Mouse (Mus musculus) gastrocnemius, postnatal 10 days (tissue): ENCODE measurements around the gene 4632433K11Rik. TPM values are rescaled to one million over a fixed set of nuclear protein-coding genes. Genes with fewer than 3 reads are reported as not detected.

Experiments
- DNase-seq: peaks from one replicate; pipeline ENCODE4 v3.0.0; 2021; ENCODE audit warnings: mixed read lengths
- total RNA-seq, 2 experiments: library from RNA; stranded (reverse); gene quantifications; 2 replicates each; pipeline ENCODE4 v1.2.3; 2021

Gene 4632433K11Rik
- total RNA-seq, 2 experiments from 2014 or later: 0.49 TPM; not detected in 1

DNA sequence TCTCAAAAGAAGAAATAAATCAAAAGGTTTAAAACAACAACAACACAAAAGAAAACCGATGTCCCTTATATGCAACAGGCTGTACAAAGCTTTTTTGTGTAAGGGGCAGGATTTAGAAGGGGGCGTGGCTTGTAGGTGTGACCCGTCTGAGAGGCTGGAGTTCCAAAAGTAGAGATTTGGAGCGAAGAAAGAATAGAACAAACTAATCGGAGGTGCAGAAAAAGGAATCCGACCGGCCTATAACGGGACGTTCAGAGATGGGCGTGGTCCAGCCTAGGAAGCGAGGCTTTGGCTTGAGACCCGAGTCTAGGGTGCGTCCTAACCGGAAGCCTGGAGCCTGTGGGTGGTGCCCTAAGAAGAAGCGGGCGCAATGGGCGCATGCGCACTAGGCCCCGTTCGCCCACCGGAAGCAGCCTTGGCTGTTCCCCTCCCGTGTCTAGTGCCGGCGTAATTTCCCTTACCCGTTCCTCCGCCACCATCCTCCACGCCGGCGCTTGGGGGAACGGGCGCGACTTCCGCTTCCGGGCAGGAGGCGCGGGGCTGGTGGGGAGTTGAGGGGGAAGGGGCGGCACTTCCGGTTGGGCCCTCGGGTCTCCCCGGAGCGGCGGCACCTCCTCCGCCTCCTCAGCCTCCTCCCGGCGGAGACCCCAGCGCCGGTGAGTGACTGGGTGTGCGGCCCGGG is 13.8 kb upstream of the 4632433K11Rik start, which contains the start of the genes Zfp865 and Ccdc106:
Zfp865 (plus strand) TSS at position 377 of the 682 bp plus-strand sequence.
Ccdc106 (plus strand) TSS at position 554 of the 682 bp plus-strand sequence.
- peak; percentile 99 for DNase-seq

DNA sequence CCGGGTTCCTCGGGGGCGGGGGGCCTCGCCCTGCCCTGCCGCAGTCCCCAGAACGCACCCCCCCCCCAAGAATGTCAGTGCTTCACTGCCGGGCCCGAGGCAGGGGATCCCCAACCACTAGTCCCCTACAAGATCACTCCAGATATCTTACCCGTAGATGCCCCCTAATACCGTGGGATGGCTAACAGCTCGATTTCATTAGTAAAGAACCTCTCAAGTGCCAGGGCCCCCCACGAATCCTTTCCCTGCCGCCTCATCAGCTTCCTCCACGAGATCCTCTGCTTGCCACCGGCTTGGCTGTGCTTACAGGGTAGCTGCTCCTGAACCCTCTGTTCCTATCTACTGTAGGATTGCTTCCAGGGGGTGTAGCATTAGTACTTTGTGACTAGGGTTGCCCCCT is 13.2 kb upstream of the 4632433K11Rik start:
- DNase-seq: no peak

DNA sequence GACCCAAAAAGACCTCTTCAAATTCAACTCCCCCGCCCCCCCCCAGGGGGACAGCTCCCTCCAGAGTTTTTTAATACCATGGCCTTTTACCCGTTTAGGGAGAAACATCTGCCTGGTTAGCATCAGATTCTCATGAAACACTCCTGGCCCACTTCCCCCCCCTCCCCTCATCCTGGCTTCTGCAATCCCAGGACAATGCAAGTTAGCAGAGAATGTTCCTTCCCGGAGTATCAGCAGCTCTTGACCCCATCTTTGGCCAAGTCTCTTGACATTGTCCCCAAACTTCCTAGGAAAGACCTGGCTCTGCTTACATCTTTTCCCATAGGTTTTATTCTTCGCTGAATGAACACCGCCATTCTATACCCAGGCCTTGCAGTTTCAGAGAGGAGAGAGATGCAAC is 12.7 kb upstream of the 4632433K11Rik start:
- no peak for DNase-seq

DNA sequence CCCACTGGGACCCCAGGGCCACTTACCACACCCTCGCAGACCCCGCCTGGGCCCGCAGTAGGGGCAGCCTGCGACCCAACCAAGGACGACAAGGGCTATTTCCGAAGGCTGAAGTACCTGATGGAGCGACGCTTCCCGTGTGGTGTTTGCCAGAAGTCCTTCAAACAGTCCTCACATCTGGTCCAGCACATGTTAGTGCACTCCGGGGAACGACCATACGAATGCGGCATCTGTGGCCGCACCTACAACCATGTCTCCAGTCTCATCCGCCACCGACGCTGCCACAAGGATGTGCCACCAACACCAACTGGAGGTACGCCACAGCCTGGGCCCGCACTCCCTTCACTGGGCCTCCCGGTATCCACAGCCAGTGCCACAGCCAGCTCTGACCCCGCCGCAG is 4.4 kb upstream of the 4632433K11Rik start:
- DNase-seq: no peak

DNA sequence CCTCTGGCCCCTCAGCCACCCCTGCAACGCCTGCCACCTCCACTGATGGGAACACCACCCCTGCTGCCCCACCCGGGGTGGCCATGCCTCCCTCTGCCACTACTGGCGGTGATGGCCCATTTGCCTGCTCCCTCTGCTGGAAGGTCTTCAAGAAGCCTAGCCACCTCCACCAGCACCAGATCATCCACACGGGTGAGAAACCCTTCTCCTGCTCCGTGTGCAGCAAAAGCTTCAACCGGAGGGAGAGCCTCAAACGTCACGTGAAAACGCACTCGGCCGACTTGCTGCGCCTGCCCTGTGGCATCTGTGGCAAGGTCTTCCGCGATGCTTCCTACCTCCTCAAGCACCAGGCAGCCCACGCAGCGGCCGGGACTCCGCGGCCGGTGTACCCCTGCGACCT is 4.0 kb upstream of the 4632433K11Rik start:
- no peak for DNase-seq

DNA sequence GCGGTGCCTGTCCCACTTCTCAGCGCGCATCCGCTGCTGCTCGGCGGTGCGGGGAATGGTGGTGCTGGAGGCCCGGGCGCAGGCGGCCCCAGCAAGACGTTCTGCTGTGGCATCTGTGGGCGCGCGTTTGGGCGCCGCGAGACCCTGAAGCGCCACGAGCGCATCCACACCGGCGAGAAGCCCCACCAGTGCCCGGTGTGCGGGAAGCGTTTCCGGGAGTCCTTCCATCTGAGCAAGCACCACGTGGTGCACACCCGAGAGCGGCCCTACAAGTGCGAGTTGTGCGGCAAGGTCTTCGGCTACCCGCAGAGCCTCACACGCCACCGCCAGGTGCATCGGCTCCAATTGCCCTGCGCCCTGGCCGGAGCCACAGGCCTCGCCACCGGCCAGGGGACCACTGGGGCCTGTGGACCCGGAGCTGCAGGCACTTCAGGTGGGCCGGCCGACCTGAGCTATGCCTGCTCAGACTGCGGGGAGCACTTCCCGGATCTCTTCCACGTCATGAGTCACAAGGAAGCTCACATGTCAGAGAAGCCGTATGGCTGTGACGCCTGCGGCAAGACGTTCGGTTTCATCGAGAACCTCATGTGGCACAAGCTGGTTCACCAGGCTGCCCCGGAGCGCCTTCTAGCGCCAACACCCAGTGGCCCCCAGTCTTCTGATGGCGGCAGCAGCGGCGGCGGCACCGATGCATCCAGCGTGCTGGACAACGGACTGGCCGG is 3.2 kb upstream of the 4632433K11Rik start:
- DNase-seq: no peak

DNA sequence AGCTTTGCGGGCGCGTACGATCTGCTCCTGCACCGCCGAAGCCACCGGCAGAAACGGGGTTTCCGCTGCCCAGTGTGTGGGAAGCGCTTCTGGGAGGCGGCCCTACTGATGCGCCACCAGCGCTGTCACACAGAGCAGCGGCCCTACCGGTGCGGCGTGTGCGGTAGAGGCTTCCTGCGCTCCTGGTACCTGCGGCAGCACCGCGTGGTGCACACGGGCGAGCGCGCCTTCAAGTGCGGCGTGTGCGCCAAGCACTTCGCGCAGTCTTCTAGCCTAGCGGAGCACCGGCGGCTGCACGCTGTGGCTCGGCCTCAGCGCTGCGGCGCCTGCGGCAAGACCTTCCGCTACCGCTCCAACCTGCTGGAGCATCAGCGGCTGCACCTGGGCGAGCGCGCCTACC is 2.4 kb upstream of the 4632433K11Rik start:
- no peak for DNase-seq

DNA sequence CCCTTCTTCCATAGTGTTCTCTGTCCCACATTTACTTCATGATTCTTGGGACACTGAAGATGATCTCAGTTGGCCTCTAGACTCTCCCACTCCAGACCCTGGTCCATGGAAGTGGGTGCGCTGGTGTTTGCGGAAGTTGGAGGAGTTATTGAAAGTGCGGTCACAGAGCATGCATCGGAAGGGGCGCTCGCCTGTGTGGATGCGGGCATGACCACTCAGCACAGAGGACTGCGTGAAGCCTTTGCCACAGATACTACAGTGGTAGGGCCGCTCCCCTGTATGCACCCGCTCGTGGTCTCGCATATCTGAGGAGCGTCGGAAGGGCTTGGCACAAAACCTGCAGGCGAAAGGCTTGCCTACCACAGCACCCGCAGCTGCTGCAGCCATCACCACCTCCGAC is 1.7 kb downstream of the 4632433K11Rik start:
- DNase-seq: no peak

DNA sequence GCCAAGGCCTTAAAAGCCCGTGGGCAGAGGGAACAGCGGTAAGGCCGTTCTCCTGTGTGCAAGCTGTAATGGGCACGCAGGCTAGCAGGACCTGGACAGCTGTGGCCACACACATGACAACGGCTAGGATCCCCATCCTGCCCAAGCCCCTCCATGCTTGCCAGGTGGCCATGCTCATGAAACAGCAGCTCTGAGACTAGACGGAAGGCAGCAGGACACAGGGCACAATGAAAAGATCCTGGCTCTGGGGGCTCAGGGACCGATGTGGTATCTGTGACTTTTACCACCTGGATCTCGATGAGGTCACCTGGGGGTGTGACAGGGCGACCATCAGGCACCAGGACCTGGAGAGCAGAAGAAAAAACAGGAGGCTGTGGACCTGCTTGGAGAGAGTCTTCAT is 2.2 kb downstream of the 4632433K11Rik start:
- DNase-seq: no peak

DNA sequence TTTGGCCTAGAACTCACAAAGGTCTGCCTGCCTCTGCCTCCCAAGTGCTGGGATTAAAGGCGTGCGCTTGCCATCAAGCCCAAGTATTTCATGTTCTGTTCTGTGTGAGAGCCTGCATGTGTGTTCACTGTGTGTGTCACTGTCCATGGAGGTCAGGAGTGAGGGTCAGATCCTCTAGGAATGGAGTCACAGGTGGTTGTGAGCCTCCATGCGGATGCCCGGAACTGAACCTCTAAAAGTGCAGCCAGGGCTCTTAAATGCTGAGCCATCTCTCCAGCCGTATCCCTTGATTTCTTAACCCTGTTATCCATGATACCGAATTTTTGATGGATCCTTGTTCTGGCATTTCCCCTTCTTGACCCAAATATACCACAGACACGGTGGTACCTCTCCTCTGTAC is 3.1 kb downstream of the 4632433K11Rik start:
- no peak for DNase-seq

DNA sequence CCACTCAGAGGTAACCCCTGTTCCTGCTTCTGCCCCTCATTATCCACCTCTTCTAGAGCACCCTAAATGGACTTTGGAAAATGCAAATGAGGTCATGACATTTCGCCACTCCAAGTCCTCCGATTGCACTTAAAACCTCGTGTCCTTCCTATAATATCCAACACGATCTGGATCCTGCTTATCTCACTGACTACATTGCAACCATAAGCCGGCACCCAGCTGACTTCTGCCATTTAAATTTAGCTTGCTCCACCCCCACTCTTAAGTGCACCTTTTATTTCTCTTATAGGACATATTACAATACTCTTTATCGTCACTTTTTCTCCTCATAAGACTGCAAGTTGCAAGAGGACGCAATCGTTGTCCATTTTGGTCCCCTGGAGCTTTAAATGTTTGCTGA is 3.5 kb downstream of the 4632433K11Rik start:
- no peak for DNase-seq

DNA sequence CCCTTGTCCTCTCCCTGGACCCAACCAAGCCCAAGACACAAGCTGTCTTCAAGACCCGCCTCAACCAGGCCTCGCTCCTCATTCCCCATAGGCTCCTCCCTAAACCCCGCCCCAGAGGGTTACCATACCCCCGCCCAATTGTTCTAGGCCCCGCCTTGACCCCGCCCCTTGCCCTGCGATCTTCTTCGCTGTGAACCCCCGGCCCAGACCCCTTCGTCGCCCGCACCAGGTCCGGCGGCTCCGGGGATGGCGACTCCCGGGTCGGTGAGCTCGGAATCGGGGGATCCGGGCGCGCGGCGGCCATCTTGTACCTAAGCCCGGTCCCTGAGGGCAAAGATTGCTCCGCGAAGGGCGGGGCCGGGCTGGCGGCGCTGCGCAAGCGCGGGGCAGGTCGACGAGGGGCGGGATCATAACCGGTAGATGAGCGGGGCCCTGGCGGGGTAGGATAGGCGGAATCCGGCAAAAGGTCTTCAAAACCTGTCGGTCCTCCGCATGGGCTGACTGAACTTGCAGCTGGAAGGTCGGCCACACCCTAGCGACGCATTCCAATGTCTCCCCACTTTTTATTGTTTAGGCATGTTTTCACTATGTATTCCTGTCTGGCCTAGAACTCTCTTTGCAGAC is 4.3 kb downstream of the 4632433K11Rik start, which contains the start of gene Zfp784:
Zfp784 (minus strand) TSS at position 338 of the 624 bp plus-strand sequence.
- peak; percentile 94 for DNase-seq

DNA sequence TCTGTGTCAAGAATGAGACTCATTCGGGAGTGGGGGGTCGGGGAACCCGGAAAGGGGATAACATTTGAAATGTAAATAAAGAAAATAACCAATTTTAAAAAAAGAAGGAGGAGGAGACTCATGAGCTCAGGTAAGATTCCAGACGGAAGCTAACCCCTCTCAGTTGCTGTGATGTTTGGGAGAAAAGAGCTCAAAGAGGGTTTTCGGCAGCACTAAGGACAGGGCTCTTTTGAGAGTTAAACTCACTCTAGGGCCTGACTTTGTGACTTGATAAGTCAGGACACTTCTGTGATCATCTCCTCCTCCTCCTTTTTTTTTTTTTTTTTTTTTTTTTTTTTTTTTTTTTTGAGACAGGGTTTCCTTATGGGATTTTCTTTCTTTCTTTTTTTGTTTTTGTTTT is 5.0 kb downstream of the 4632433K11Rik start:
- no peak for DNase-seq

DNA sequence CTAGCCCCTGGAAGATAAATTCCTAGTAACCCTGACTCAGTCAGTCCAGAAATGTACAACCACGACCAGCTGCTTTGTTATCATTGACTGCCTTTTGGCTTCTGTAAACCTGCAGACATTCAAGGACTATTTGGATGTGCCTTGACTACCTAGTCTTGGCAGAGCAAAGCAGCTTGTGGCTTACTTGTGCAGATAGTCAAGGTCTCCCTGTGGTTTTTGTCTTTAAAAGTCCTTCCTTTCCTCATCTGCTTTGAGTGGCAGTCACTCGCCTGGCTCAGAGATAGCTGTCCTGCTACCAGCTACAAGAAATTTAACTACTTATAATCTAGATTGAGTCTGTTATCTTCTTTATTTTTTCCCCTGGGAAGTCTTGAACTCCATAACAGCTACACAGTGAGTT is 11.1 kb downstream of the 4632433K11Rik start:
- DNase-seq: no peak

DNA sequence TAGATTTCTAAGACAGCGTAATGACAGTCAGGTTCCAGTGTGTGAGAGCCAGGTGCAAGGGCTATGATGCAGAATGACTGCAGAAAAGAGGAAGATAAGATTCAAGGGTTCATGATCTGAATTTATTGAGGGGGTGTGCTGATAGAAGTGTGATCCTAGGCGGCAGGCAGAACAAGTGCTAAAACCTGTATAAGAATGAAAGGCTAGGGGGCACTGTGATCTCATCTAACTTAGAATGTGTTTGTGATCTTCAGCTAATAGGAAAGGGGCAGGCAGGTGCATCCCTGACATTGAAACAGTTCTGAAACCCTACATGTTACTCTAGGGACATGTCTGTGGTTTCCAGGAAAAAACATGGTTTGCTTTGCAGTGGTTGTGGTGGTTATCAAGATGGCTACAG is 12.2 kb downstream of the 4632433K11Rik start:
- no peak for DNase-seq

DNA sequence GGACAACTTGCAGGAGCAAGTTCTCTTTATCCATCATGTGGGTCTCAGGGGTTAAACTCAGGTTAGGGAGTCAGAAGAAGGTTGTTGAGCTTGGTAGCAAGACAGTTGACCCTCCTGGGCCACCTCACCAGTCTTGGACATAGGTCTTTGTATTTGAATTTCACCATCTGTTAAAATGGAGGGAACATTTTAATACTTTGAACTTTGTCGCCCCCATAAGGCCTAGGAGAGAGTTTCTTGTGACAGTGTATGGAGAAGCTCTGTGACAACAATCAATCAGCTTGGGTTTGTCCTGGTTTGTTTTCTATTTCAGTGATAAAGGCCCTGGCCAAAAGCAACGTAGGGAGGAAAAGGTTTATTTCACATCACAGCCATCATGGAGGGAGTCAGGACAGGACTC is 13.4 kb downstream of the 4632433K11Rik start:
- DNase-seq: no peak

DNA sequence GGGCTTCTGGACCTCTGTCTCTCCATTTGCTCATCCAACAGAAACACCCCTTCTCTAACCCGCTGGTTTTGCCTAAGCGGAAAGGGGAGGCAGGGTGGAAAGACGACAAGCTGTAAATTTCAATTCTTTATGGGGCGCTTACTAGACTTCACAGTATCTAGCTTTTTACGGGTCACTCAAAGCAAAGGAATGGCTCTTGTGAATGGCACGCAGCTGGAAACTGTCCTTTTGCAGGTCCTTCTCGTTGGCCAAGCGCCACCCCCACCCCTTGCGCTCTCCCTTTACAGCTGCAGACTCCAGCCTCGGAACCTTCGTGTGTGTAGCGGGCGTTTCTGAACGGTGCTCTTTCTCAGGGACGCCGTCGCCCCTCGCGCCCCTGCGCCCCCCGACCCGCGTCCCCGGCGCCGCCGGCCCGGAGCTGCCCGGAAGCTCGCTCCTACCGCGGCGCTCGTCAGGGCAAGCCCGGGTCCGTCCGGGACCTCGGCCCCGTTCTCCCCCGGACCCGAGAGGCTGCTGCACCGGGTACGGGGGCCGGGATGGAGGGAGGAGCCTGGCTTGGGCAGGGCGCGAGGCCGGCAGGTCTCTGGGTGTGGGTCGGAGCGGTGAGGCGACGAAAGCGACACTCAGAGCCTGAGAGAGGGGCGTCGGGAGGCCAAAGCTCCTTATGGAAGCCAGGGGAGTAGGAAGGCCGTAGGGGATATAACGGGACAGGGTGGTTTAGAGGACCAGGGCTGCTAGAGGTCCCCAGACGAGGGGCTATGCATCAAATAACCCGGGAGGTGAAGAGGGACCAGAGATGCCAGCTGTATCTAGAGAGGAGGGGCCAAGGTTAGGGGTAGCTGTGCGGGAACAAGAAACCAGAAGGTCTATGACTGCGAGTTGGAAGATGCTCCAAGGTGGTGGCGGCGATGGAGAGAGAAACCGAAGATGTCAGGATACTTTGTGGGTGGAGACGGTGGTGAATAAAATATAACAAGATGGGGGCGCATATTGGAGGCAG is 17.6 kb downstream of the 4632433K11Rik start, which contains the start of gene Zfp580:
Zfp580 (plus strand) TSS at position 346 of the 1,000 bp plus-strand sequence.
- peak; percentile 76 for DNase-seq

DNA sequence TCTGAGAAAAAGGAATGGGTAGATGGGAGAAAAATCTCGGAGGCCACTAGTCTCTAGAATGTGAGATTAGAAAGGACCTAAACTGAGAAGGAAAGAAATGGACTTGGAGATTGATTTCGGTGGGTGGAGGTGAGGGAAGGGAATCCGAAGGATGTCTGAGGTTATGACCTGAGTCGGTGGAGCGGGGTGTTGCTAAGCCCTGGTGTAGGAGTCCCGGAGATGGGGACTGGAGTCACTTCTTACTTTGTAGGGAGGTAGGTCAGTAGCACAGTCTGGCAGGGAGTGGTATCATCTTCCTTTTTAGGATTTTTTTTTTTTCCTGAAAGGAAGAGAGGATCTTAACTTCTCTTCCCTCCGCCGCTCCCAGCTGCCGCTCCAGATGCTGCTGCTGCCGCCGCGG is 18.5 kb downstream of the 4632433K11Rik start:
- no peak for DNase-seq

DNA sequence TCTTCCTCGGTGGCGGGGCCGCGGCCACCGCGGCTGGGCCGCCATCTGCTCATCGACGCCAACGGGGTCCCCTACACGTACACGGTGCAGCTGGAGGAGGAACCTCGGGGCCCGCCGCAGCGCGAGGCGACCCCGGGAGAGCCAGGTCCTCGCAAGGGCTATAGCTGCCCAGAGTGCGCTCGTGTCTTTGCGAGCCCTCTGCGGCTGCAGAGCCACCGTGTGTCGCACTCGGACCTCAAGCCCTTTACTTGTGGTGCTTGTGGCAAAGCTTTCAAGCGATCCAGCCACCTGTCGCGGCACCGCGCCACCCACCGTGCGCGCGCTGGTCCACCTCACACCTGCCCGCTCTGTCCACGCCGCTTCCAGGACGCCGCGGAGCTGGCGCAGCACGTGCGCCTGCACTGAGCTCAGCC is 19.0 kb downstream of the 4632433K11Rik start:
- no peak for DNase-seq

DNA sequence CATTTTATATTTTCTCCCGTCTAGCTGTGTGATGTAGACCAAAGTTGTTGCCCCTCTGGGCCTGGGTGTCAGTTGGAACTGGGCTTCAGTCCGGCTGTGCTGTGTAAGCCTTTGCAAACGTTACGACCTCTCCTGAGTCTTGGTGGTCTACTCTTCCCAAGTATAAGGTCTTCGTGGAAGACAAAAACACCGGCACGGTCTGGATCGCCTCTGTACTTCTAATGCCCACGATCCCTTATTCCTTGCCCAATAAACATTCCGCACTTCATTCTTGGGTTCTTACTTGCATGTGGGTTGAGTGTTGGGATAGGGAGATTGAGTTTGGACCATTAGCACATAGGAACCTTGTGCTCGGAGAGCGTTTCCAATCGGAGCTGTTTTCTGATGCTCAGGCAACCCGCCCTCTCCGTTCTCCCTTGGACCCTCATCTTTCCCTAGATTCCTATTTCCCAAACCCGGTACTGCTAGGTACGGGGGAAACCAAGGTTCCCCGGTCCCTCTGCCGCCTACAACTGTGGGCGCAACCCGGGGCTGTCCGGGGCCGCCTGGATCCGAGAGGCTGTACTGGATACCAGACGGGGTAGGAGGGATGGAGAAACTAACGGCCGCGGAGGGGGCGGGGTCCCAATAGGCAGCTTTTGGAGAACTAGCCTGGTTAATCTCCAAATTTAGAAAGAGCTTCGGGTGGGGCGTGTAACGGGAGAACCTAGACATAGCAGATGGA is 19.7 kb downstream of the 4632433K11Rik start:
- DNase-seq: no peak

DNA sequence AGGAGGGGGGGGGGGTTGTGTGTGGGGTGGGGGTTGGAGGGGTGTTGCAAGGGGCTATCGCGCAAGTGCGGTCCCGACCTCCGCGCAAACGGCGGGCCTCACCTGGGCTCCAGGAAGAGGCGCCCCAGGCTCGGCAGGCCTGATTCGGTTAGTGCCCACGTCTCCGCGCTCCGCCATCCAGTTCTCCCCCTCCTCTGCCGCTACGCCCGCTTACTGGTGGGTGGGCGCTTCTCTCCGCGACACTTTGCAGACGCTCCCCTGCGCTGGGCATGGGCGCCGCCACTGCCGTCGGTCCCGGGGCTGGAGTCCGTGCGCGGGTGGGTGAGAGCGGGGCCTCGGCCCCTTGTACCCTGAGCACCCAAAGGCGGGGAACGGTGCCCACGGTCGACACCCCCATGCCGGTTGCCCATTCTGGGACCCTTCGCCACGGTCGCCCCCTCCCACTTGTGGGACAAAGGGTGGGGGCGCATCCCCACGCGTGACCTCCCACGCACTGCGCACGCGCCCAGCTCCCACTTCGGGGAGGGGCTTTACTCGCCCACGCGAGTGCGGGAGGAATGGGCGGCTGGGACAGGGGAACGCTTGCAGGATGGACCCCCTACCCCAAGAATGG is 22.8 kb downstream of the 4632433K11Rik start:
- peak; percentile 15 for DNase-seq
